Mouse (Mus musculus) stomach, embryonic 14.5 days (tissue): ENCODE data around the gene Sbsn. TPM values are rescaled to one million over a fixed set of nuclear protein-coding genes. Genes with fewer than 3 reads are reported as not detected.
A peak's percentile ranks its signal among the peaks of the same experiment; 100 is the strongest.

Source experiments
- ATAC-seq: fragments of 200-750 bp; cut with Nextera tagmentation; 2 replicates; pipeline ENCODE4 v1.8.0; 2017; ENCODE audit warnings: low read depth, moderate TSS enrichment; ENCODE audit not compliant: insufficient number of reproducible peaks, insufficient read depth, low FRiP score
- H3K27ac ChIP-seq: fragments of 300-500 bp; sonication (generic); 2 replicates; pipeline ENCODE4 v1.5.1; 2014; ENCODE audit warnings: mild to moderate bottlenecking, low read length, moderate library complexity, mixed read lengths
- H3K27me3 ChIP-seq: fragments of 300-500 bp; sonication (generic); 2 replicates; pipeline ENCODE4 v1.6.1; 2014; ENCODE audit warnings: low read length, control low read depth, mixed read lengths; ENCODE audit not compliant: control insufficient read depth, insufficient read depth
- H3K36me3 ChIP-seq: fragments of 300-500 bp; sonication (generic); 2 replicates; pipeline ENCODE4 v1.6.1; 2014; ENCODE audit warnings: mild to moderate bottlenecking, control low read depth, low read length, moderate library complexity, mixed read lengths; ENCODE audit not compliant: control insufficient read depth, insufficient read depth
- H3K4me1 ChIP-seq: fragments of 300-500 bp; sonication (generic); 2 replicates; pipeline ENCODE4 v1.6.1; 2014; ENCODE audit warnings: low read length, control low read depth, mixed read lengths; ENCODE audit not compliant: control insufficient read depth, insufficient read depth
- H3K4me2 ChIP-seq: fragments of 300-500 bp; sonication (generic); replicated peaks from 2 replicates; pipeline ENCODE4 v1.6.1; 2014; ENCODE audit warnings: low read depth, low read length, control low read depth
- H3K4me3 ChIP-seq: fragments of 300-500 bp; sonication (generic); 2 replicates; pipeline ENCODE4 v1.5.1; 2014; ENCODE audit warnings: low read depth, low read length, control low read depth
- H3K9ac ChIP-seq: fragments of 300-500 bp; sonication (generic); replicated peaks from 2 replicates; pipeline ENCODE4 v1.6.1; 2014; ENCODE audit warnings: low read depth, mild to moderate bottlenecking, control low read depth, low read length, moderate library complexity, mixed read lengths
- H3K9me3 ChIP-seq: fragments of 300-500 bp; sonication (generic); 2 replicates; pipeline ENCODE4 v1.6.1; 2016; ENCODE audit warnings: low read depth, low read length, control low read depth; ENCODE audit not compliant: control insufficient read depth
- WGBS: fragments of 180-500 bp; shearing (Covaris S2); extraction: QIAGEN DNeasy Blood & Tissue Kit; methylation state at CpG from one replicate; pipeline ENCODE4 v1.1.7; 2014; 5-methylcytosine and 5-hydroxymethylcytosine counted together
- polyA plus RNA-seq: library from polyadenylated mRNA; unstranded; fragments of >200 nt; fragmentation: Nextera tagmentation; extraction: Ambion mirVana; gene quantifications from 2 replicates; pipeline ENCODE4 v1.2.1, GENCODE M21; 2014

Gene Sbsn
- polyA plus RNA-seq, 1 experiment from 2014 or later, result 1.1 TPM

DNA sequence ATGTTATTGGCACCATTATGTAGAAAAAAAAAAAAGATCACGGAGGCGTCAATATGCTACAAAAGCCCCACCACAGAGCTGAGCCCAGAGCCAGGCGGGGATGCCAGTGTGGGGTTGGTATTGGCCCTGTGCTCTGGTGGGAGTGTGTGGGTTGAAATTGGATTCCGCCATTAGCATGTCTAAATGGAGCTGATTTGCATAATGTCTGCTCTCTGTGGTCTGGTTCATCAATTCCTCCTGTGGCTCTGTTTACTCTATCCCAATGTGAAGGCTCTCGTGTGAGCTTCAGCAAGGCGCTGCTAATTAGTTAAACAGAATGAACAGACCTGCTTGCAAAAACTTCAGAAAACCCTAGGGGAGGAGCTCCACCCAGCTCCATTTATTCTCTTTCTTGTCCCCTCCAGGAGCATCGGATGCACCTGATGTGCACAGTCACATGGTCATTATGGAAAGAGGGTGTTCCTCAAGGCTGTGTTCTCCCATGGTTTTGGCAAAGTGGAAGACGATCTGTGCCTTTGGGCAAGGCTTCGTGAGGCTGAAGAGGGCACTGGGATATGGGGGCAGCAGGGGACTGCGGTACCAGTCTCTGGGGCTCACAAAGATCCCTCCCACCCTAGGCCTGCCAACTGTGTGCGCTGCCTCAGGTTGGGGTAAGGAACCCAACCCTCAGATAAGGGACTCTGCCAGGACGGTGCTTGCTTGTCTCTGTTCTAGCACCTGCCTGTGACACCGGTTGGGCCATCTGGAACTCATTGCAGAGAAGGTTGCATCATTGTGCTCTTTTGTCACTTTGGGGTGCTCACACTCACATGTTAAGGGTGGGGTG lies 34.7 kb downstream of the Sbsn start:
- Histone ChIP-seq H3K4me3 (no peak overlapping the region), H3K4me2 (no peak overlapping the region), H3K9ac (no peak overlapping the region), H3K36me3 (no peaks in the 10 kb centered on the region), H3K4me1 (no peaks in the 10 kb centered on the region), H3K27ac (no peak overlapping the region), H3K27me3 (no peaks in the 10 kb centered on the region), H3K9me3 (no peaks in the 10 kb centered on the region)
- WGBS, result 67% methylated on average over 13 of the region's 13 CpGs
- no peak for ATAC-seq

DNA sequence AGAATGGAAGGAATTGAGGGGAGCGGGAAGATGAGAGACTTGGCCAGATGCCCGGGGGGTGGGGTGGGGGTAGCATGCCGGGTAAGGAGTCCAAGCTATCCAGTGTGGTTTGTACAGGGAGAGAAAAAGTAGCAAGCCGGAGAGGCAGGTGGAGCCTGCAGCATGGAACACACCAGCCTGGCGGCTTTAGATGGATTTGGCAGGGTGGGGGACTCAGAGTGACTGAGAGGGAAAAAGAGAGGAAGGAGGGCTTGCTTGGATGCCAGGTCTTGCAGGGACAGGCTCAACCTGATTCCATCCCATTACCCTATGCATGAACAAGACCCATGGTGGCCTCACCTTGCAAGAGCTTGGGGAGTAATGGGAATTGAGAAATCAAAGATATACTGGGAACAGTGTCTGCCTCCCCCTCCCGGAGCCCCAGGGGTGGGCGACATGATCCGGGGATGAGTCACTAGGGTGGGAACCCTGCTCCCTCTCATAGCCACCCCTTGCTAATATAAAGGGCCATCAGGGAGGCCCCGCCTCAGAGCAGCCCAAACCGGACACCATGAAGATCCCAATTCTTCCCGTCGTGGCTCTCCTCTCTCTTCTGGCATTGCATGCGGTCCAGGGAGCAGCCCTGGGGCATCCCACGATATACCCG lies 36.2 kb downstream of the Sbsn start, which contains the start of gene Krtdap:
Gene Krtdap (plus strand): TSS at position 520 of the 646 bp plus-strand sequence.
- ATAC-seq, result no peak
- H3K4me2 ChIP-seq, result no peak within 1 kb of the TSS
- WGBS, result 42% methylated on average over 15 of the region's 15 CpGs
- H3K4me3 ChIP-seq, result no peak within 1 kb of the TSS
- no peaks in the 10 kb centered on the region for H3K36me3 ChIP-seq
- H3K4me1 ChIP-seq, result no peaks in the 10 kb centered on the region; the same call in 1 of the 2 replicates
- no peaks in the 10 kb centered on the region for H3K27me3 ChIP-seq
- H3K27ac ChIP-seq, result no peak within 1 kb of the TSS
- H3K9me3 ChIP-seq, result no peaks in the 10 kb centered on the region
- no peak within 1 kb of the TSS for H3K9ac ChIP-seq

DNA sequence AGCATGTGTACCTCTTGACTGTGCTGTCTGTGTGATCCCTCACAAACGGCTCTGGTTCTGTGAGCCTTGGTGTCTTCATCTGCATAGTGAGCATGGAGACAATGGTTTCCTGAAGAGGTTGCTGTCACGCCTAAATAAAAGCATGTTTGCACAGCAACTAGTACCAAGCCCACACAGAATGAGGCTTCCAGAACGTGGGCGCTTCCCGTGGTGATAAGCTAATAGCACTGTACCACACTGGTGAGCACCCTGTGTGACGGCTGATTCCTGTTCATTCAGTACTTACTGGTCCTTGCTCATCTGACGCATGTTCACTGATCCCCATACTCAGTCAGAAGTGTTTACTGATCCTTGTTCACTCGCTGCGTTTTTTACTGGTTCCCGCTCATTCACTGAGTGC lies 38.9 kb downstream of the Sbsn start:
- Histone ChIP-seq H3K27me3 (no peaks in the 10 kb centered on the region), H3K9ac (no peak overlapping the region), H3K36me3 (no peaks in the 10 kb centered on the region), H3K27ac (no peak overlapping the region), H3K4me1 (no peaks in the 10 kb centered on the region; the same call in 1 of the 2 replicates), H3K4me2 (no peak overlapping the region), H3K9me3 (no peaks in the 10 kb centered on the region), H3K4me3 (no peak overlapping the region)
- no peak for ATAC-seq
- WGBS, result 74% methylated on average over 10 of the region's 10 CpGs

DNA sequence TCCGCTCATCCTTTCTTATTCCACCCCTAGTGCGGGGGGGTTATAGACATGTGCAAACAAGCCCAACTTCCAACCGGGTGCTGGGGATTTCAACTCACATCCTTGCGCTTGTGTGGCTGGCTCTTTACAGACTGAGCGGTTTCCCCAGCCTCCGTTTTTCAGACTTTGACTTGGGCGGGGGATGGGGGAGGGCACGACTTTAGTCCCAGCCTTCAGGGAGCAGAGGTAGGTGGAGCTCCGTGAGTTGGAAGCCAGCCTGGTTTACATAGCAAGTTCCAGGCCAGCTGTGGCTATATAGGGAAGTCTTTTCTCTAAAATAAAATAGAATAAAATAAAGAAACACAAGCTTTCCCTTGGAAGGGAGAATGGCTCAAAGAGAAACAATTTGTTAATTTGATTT lies 40.6 kb downstream of the Sbsn start:
- Histone ChIP-seq H3K4me2 (no peak overlapping the region), H3K4me1 (no peaks in the 10 kb centered on the region; the same call in 1 of the 2 replicates), H3K27me3 (no peaks in the 10 kb centered on the region), H3K4me3 (no peak overlapping the region), H3K9me3 (no peaks in the 10 kb centered on the region), H3K36me3 (no peaks in the 10 kb centered on the region), H3K27ac (no peak overlapping the region), H3K9ac (no peak overlapping the region)
- 0 out of 2 replicates have a peak, but pooled peaks have one; percentile 56 for ATAC-seq
- 20% methylated on average over 9 of the region's 9 CpGs for WGBS

DNA sequence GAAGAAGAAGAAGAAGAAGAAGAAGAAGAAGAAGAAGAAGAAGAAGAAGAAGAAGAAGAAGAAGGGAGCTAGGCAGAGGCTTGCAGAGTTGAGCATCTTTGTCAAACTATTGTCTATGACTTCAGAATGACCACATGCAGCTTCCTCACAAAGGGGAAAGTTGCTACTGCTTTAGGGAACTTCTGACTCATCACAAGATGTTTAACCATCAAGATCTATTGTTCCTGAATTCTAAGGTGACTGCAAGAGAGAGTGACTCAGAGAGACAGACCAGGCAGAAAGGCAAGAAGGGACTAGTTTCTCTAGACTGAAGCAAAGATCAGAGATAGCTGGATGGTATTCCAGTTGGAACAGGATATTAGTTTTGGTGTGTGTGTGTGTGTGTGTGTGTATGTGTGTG lies 43.6 kb downstream of the Sbsn start:
- ATAC-seq, result no peak
- Histone ChIP-seq H3K27me3 (no peaks in the 10 kb centered on the region), H3K9ac (no peak overlapping the region), H3K4me1 (no peaks in the 10 kb centered on the region; the same call in 1 of the 2 replicates), H3K9me3 (peaks cover 2% of the 10 kb centered on the region; the same call in 1 of the 2 replicates), H3K4me3 (no peak overlapping the region), H3K27ac (no peak overlapping the region), H3K36me3 (no peaks in the 10 kb centered on the region), H3K4me2 (no peak overlapping the region)

DNA sequence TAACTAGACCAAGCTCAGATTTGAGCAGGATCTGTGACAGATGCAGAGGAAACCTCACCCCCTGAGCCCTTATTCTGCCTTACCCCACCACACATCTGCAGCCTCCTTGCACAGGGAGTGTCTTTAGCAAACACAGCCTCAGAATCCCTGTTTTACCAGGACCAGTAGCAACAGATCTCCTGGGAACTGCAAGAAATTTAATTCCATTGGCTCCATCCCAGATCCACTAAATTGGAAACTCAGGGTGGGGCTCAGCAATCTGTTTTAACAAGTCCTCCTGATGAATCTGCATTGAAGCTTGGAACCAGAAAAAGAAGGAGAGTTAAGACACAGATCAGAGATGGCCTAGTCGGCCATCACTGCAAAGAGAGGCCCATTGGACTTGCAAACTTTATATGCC lies 45.5 kb downstream of the Sbsn start:
- no peak for ATAC-seq
- WGBS, result 77% methylated on average over 1 of the region's 1 CpGs

DNA sequence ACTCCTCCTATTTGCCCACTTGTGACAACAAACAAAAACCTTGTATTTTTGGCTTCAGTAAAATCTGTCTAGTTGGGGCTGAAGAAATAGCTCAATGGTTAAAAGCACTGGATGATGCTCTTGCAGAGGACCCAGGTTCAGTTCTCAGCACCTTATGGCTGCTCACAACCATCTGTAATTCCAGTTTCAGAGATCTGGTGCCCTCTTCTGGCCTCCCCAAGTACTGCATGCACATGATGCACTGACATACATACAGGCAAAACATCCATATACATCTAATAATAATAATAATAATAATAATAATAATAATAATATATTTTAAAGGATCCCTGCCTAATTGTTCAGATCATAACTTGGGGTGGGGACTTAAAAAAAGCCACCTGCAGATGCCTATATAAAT lies 49.4 kb downstream of the Sbsn start:
- Histone ChIP-seq H3K36me3 (no peaks in the 10 kb centered on the region), H3K9me3 (peaks cover 7% of the 10 kb centered on the region; the same call in 1 of the 2 replicates), H3K27ac (no peak overlapping the region), H3K4me3 (no peak overlapping the region), H3K9ac (no peak overlapping the region), H3K27me3 (no peaks in the 10 kb centered on the region), H3K4me2 (no peak overlapping the region), H3K4me1 (no peaks in the 10 kb centered on the region)
- no peak for ATAC-seq

More for the DNA sequence above, 45.5 kb downstream of the Sbsn start:
- H3K36me3 ChIP-seq, result no peaks in the 10 kb centered on the region
- no peak overlapping the region for H3K9ac ChIP-seq
- H3K27me3 ChIP-seq, result no peaks in the 10 kb centered on the region
- peaks cover 7% of the 10 kb centered on the region; the same call in 1 of the 2 replicates for H3K9me3 ChIP-seq
- no peaks in the 10 kb centered on the region; the same call in 1 of the 2 replicates for H3K4me1 ChIP-seq
- no peak overlapping the region for H3K27ac ChIP-seq
- no peak overlapping the region for H3K4me2 ChIP-seq
- H3K4me3 ChIP-seq, result no peak overlapping the region

DNA sequence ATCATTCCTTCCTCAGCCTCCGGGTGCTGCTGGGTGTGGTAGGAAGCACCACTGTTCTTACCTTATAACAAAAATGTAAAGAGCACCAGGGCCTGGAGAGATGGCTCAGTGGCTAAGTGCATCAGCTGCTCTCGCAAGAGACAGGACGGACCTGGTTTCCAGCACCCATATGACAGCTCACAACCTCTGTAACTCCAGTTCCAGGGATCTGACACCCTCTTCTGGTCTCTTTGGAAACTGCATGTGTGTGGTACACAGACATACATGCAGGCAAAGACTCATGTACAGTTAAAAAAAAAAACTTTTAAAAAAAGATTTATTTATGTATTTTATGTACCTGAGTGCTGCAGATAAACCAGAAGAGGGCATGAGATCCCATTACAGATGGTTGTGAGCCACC lies 52.0 kb downstream of the Sbsn start:
- ATAC-seq, result no peak
- no peaks in the 10 kb centered on the region for H3K36me3 ChIP-seq
- H3K4me2 ChIP-seq, result no peak overlapping the region
- no peak overlapping the region for H3K27ac ChIP-seq
- no peaks in the 10 kb centered on the region for H3K4me1 ChIP-seq
- H3K9ac ChIP-seq, result no peak overlapping the region
- H3K27me3 ChIP-seq, result no peaks in the 10 kb centered on the region
- 0 out of 2 replicates have a peak, but pooled peaks cover 4% of the 10 kb centered on the region for H3K9me3 ChIP-seq
- 92% methylated on average over 3 of the region's 3 CpGs for WGBS
- H3K4me3 ChIP-seq, result no peak overlapping the region
